Mouse (Mus musculus): ENCODE data around the gene Gm12184.

- no peak for TF ChIP-seq CTCF (conservative IDR thresholded peaks at IDR 0.05; ENCODE audit: low read length)
- TF ChIP-seq NANOG (IDR thresholded peaks at IDR 0.05; ENCODE audit: borderline replicate concordance, low read length) = no peak
- TF ChIP-seq POU5F1 (IDR thresholded peaks at IDR 0.05; ENCODE audit: borderline replicate concordance, low read length) = no peak
Observed at GRCm38 (mm10) chr11:48817794-48818193, 8.7 kb downstream of the Gm12184 start.
